Mouse (Mus musculus): ENCODE data around the gene Sv2a. TPM values are rescaled to one million over a fixed set of nuclear protein-coding genes. Genes with fewer than 3 reads are reported as not detected.

Sv2a gene
- polyA plus RNA-seq, 1 experiment = 4.4 TPM

DNA sequence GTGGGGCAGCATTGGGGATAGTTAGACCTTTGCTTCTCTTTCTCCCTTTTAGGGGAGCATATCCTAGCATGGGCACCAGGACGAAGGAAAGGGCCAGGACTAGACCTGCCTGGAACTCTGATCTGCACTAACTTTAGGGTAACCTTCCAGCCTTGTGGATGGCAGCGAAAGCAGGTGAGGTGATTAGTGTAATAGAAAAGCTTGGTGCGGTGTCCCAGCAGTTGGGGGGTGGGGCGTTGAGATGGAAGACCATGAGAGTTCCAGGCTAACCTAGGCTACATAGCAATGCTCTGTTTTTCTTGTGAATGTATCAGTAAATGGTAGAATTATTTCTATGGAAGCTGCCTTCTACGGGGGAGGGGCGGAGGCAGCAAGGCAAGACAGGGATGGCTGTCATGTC, 17.9 kb upstream of the Sv2a start:
- DNase-seq = no peak
- H3K4me1 ChIP-seq (replicated peaks; ENCODE audit: control insufficient read depth, insufficient read depth, low read length) = peaks cover 10% of the 10 kb centered on the region
- WGBS = 94% methylated on average over 6 of the region's 6 CpGs
- no peaks in the 10 kb centered on the region for H3K36me3 ChIP-seq (ENCODE audit: control insufficient read depth, insufficient read depth, low read length)
- TF ChIP-seq CTCF (IDR thresholded peaks at IDR 0.05; ENCODE audit: borderline replicate concordance, control insufficient read depth, extremely low read depth, insufficient read depth, low read length, poor library complexity) (no peak), POLR2A (IDR thresholded peaks at IDR 0.05; ENCODE audit: control insufficient read depth, extremely low read depth, insufficient read depth, low read length, poor library complexity) (no peak)
- H3K27me3 ChIP-seq (ENCODE audit: control insufficient read depth, insufficient read depth, low read length) = peaks cover 7% of the 10 kb centered on the region; the same call in 1 of the 2 replicates
- no peak overlapping the region for H3K4me3 ChIP-seq (ENCODE audit: control insufficient read depth, insufficient read depth, low read length)
- H3K27ac ChIP-seq (ENCODE audit: control insufficient read depth, insufficient read depth, low read length) = no peak overlapping the region

DNA sequence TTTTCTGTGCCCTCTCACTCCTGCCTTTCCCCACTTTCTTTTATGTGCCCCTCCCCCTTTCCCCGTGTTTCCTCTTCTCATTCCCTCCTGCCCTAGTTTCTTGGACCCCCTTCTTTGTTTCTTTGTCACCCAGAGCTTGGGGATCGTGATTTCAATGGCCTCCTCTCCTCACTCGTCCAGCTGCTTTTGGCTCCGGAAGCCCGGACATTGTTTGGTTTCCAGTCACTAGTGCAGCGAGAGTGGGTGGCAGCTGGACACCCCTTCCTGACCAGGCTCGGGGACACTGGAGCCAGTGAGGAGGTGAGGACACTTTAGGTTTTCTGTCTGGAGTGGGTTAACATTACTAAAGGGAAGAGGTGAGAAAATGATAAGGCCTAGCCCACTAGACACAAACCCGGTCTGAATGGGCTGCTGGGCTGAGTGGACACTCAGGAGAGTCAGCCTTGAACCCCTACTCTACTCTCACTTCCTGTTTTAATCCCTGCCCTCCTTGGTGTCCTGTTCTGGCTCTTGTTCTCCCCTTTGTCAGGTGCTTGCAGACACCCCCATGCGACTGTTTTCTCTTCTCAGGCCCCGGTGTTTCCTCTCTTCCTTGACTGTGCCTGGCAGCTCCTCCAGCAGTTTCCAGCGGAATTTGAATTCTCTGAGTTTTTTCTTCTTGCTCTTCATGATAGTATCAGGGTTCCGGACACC, 12.3 kb upstream of the Sv2a start:
- Histone ChIP-seq H3K4me1 (replicated peaks; ENCODE audit: control insufficient read depth, insufficient read depth, low read length) (peaks cover 21% of the 10 kb centered on the region), H3K4me3 (ENCODE audit: control insufficient read depth, insufficient read depth, low read length) (no peak overlapping the region), H3K27me3 (ENCODE audit: control insufficient read depth, insufficient read depth, low read length) (no peaks in the 10 kb centered on the region), H3K36me3 (ENCODE audit: control insufficient read depth, insufficient read depth, low read length) (no peaks in the 10 kb centered on the region; the same call in 1 of the 2 replicates), H3K27ac (ENCODE audit: control insufficient read depth, insufficient read depth, low read length) (no peak overlapping the region)
- no peak for DNase-seq
- WGBS = 93% methylated on average over 12 of the region's 12 CpGs
- TF ChIP-seq POLR2A (IDR thresholded peaks at IDR 0.05; ENCODE audit: control insufficient read depth, extremely low read depth, insufficient read depth, low read length, poor library complexity) (no peak), CTCF (IDR thresholded peaks at IDR 0.05; ENCODE audit: borderline replicate concordance, control insufficient read depth, extremely low read depth, insufficient read depth, low read length, poor library complexity) (no peak)

DNA sequence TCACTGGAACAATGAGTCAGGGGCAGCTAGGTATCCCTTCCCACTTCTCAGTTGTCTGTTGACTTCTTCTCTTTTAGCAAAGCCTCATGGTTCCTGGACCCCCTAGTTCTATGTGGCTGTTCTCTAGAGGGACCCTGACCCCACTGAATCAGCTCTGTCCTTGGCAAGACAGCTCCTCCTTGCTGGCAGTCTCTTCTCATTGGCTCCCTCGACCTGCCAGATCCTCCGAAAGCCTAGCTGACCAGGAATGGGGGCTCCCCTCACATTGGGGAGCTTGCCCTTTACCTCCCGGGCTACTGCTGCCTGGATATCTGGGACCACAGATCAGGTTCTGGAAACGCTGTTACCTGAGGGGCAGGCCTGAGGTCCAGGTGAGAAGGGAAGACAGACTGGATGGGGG, 10.7 kb upstream of the Sv2a start:
- WGBS = 96% methylated on average over 4 of the region's 4 CpGs
- DNase-seq = no peak
- Histone ChIP-seq H3K27ac (ENCODE audit: control insufficient read depth, insufficient read depth, low read length) (no peak overlapping the region; the same call in 1 of the 2 replicates), H3K27me3 (ENCODE audit: control insufficient read depth, insufficient read depth, low read length) (no peaks in the 10 kb centered on the region), H3K4me1 (replicated peaks; ENCODE audit: control insufficient read depth, insufficient read depth, low read length) (peaks cover 24% of the 10 kb centered on the region), H3K4me3 (ENCODE audit: control insufficient read depth, insufficient read depth, low read length) (no peak overlapping the region), H3K36me3 (ENCODE audit: control insufficient read depth, insufficient read depth, low read length) (peaks cover 15% of the 10 kb centered on the region)
- TF ChIP-seq POLR2A (IDR thresholded peaks at IDR 0.05; ENCODE audit: control insufficient read depth, extremely low read depth, insufficient read depth, low read length, poor library complexity) (no peak), CTCF (IDR thresholded peaks at IDR 0.05; ENCODE audit: borderline replicate concordance, control insufficient read depth, extremely low read depth, insufficient read depth, low read length, poor library complexity) (no peak)

DNA sequence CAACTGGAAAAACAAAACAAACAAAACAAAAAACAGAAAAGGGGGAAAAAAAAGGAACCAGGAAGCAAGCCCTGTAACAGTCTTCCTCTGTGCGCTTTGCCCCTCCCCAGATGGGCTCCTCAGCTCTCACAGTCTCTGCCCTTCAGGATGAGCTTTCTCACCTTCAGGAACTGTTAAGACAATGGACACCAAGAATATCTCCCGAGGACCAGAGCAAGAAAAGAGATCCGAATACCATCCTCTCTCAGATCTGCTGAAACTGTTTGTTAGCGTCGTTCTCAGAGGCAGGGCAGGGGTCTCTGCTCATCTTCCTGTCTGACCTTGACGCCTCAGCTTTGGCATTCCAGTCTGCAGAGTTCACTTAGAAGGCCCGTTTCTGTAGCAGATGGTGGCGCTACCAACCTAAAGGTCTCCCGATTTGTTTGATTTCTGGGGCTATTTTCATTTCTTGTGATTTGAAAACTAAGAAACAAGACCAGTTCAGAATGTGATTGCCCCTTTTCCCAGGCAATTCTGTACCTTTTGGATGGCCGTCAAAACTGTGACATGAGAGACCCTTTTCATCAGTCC, 9.9 kb upstream of the Sv2a start:
- Histone ChIP-seq H3K36me3 (ENCODE audit: control insufficient read depth, insufficient read depth, low read length) (peaks cover 23% of the 10 kb centered on the region), H3K27ac (ENCODE audit: control insufficient read depth, insufficient read depth, low read length) (peak overlapping the region; percentile 100), H3K4me1 (replicated peaks; ENCODE audit: control insufficient read depth, insufficient read depth, low read length) (peaks cover 24% of the 10 kb centered on the region), H3K4me3 (ENCODE audit: control insufficient read depth, insufficient read depth, low read length) (no peak overlapping the region), H3K27me3 (ENCODE audit: control insufficient read depth, insufficient read depth, low read length) (no peaks in the 10 kb centered on the region)
- 53% methylated on average over 10 of the region's 10 CpGs for WGBS
- TF ChIP-seq POLR2A (IDR thresholded peaks at IDR 0.05; ENCODE audit: control insufficient read depth, extremely low read depth, insufficient read depth, low read length, poor library complexity) (no peak), CTCF (IDR thresholded peaks at IDR 0.05; ENCODE audit: borderline replicate concordance, control insufficient read depth, extremely low read depth, insufficient read depth, low read length, poor library complexity) (no peak)
- peak; percentile 24 for DNase-seq

DNA sequence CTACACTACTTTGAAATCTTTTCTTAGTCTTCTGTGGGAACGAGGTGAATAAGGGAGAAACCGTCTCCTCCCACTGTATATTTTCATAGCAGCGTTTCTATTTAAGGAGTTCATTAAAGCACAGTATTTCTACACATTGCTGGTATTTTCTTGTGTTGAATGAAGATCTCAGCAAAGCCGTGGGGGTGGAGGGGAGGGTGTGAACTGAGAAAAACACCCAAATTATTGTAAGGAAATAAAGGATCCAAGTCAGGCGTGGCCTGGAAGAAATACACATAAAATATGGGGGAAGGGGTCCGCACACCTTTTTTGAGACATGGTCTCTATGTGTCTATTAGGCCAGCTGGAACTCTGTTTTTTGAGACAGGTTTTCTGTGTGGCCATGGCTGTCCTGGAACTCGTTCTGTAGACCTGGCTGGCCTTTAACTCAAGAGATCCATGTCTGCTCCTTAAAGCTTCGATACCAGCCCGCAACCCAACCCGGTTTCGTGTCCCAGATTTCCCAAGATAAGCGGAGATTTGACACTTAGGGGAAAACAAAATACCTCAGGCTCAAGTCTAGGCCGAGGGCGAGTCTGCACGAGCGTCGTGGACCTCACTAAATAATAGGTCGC, 9.3 kb upstream of the Sv2a start:
- peaks cover 24% of the 10 kb centered on the region for H3K4me1 ChIP-seq (replicated peaks; ENCODE audit: control insufficient read depth, insufficient read depth, low read length)
- peak; percentile 14 for DNase-seq
- 17% methylated on average over 18 of the region's 18 CpGs for WGBS

DNA sequence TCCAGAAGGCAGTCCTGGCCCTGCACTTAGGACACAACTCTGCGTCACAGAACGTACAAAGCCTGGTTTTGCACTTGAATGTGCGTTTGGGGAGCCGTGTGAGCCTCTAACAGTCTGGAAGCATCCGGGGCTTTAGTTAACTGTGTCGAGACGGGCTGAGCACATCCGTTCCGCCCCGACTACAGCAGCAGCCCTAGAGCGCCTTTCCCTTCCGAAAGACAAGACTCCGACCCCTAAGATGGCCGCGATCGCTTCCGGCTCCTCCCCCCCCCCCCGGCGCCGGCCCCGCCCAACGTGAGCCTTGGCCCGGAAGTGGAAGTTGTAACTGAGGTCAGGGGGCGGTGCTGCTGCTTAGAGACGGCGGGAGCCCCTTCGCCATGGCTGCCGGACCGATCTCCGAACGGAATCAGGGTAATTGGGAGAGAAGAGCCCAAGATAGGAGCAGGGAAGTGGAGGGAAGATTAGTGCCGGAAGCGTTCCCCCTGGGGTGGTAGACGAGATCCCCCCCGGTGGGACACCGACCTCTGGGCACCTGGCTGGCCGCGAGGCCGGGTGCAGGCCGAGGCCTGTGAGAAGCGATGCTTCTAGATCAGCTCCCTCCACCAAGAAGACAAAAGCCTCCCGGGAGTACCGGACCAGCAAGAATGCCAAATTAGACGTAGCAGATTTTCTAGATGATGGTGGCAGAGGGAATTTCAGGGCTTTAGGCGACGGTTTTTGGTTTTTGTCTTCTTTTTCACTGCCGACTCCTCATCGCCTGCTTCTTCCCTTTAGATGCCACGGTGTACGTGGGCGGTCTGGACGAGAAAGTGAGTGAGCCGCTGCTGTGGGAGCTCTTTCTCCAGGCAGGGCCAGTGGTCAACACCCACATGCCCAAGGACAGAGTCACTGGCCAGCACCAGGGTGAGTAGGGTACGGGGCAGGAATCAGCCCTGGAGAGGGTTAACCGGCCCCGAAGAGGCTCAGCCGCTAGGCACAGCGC, 8.5 kb upstream of the Sv2a start, which contains the start of gene Sf3b4:
Gene Sf3b4, plus strand, starts transcription at position 136 of the 982 bp plus-strand sequence.
- Histone ChIP-seq H3K27ac (ENCODE audit: control insufficient read depth, insufficient read depth, low read length) (peak within 1 kb of the TSS; percentile 100), H3K4me3 (ENCODE audit: control insufficient read depth, insufficient read depth, low read length) (peak within 1 kb of the TSS; percentile 96), H3K27me3 (ENCODE audit: control insufficient read depth, insufficient read depth, low read length) (no peaks in the 10 kb centered on the region), H3K4me1 (replicated peaks; ENCODE audit: control insufficient read depth, insufficient read depth, low read length) (peaks cover 24% of the 10 kb centered on the region), H3K36me3 (ENCODE audit: control insufficient read depth, insufficient read depth, low read length) (peaks cover 28% of the 10 kb centered on the region)
- TF ChIP-seq CTCF (IDR thresholded peaks at IDR 0.05; ENCODE audit: borderline replicate concordance, control insufficient read depth, extremely low read depth, insufficient read depth, low read length, poor library complexity) (0 out of 2 replicates have a peak, but pooled peaks have one; percentile 27), POLR2A (IDR thresholded peaks at IDR 0.05; ENCODE audit: control insufficient read depth, extremely low read depth, insufficient read depth, low read length, poor library complexity) (peak; percentile 94)
- under 1% methylated on average over 58 of the region's 58 CpGs for WGBS
- peak; percentile 85 for DNase-seq

More for the DNA sequence above, 9.3 kb upstream of the Sv2a start:
- Histone ChIP-seq H3K4me3 (ENCODE audit: control insufficient read depth, insufficient read depth, low read length) (peak overlapping the region; percentile 93), H3K27me3 (ENCODE audit: control insufficient read depth, insufficient read depth, low read length) (no peaks in the 10 kb centered on the region), H3K27ac (ENCODE audit: control insufficient read depth, insufficient read depth, low read length) (peak overlapping the region; percentile 100), H3K36me3 (ENCODE audit: control insufficient read depth, insufficient read depth, low read length) (peaks cover 26% of the 10 kb centered on the region)
- no peak for TF ChIP-seq POLR2A (IDR thresholded peaks at IDR 0.05; ENCODE audit: control insufficient read depth, extremely low read depth, insufficient read depth, low read length, poor library complexity)
- TF ChIP-seq CTCF (IDR thresholded peaks at IDR 0.05; ENCODE audit: borderline replicate concordance, control insufficient read depth, extremely low read depth, insufficient read depth, low read length, poor library complexity) = no peak
